Mouse (Mus musculus) kidney, adult 2 months (tissue): ENCODE results near the gene Nhsl2. TPM values are rescaled to one million over a fixed set of nuclear protein-coding genes. Genes with fewer than 3 reads are reported as not detected.

Experiments used
- DNase-seq: peaks from one replicate; pipeline ENCODE4 v3.0.0; 2021
- H3K27ac ChIP-seq: fragments of 200-500 bp; 2 replicates; pipeline ENCODE4 v1.5.1; 2012; ENCODE audit warnings: low read depth, low read length, control low read depth, inconsistent platforms; ENCODE audit not compliant: insufficient read depth
- H3K27me3 ChIP-seq: fragments of 200-500 bp; replicated peaks from 2 replicates; pipeline ENCODE4 v1.6.1; 2012; ENCODE audit warnings: mild to moderate bottlenecking, moderate library complexity, low read length, inconsistent platforms; ENCODE audit not compliant: control insufficient read depth, insufficient read depth
- H3K36me3 ChIP-seq: fragments of 200-500 bp; 2 replicates; pipeline ENCODE4 v1.6.1; 2012; ENCODE audit warnings: mild to moderate bottlenecking, moderate library complexity, low read length, inconsistent platforms; ENCODE audit not compliant: control insufficient read depth, insufficient read depth
- H3K4me1 ChIP-seq: fragments of 200-500 bp; 2 replicates; pipeline ENCODE4 v1.6.1; 2011; ENCODE audit warnings: low read length; ENCODE audit not compliant: control insufficient read depth, insufficient read depth
- H3K4me3 ChIP-seq: fragments of 200-500 bp; 2 replicates; pipeline ENCODE4 v1.5.1; 2011; ENCODE audit warnings: mild to moderate bottlenecking, low read depth, low read length, control low read depth; ENCODE audit not compliant: insufficient read depth
- CTCF ChIP-seq: fragments of 200-500 bp; conservative IDR thresholded peaks from 2 replicates; pipeline ENCODE4 v1.5.1; 2011; ENCODE audit warnings: low read depth, mild to moderate bottlenecking, control low read depth, low read length, moderate library complexity, mixed read lengths; ENCODE audit not compliant: insufficient read depth, insufficient read length
- POLR2A ChIP-seq: fragments of 200-500 bp; IDR thresholded peaks from one replicate; pipeline ENCODE4 v1.6.1; 2011; ENCODE audit warnings: low read depth, low read length, control low read depth
- WGBS: fragments of 180-500 bp; shearing (Covaris S2); methylation state at CpG from one replicate; pipeline ENCODE4 v1.1.7; 2018; 5-methylcytosine and 5-hydroxymethylcytosine counted together
- polyA plus RNA-seq: library from polyadenylated mRNA; depleted of rRNA; stranded (reverse); fragments of >200 nt; gene quantifications from 2 replicates; pipeline ENCODE4 v1.2.3, GENCODE M21; 2012

Nhsl2 gene
- polyA plus RNA-seq, 1 experiment = 4.0 TPM

GRCm38 (mm10) chrX:102032431-102032830, 183.2 kb downstream of the Nhsl2 start:
- 58% methylated on average over 8 of the region's 8 CpGs for WGBS
- Histone ChIP-seq H3K4me3 (no peak overlapping the region), H3K4me1 (peaks cover 3% of the 10 kb centered on the region; the same call in 1 of the 2 replicates), H3K27ac (no peak overlapping the region), H3K36me3 (no peaks in the 10 kb centered on the region), H3K27me3 (no peaks in the 10 kb centered on the region)
- DNase-seq = no peak
- TF ChIP-seq POLR2A (no peak), CTCF (no peak)

- Histone ChIP-seq H3K4me3 (no peak overlapping the region), H3K27me3 (no peaks in the 10 kb centered on the region), H3K27ac (no peak overlapping the region), H3K4me1 (peaks cover 8% of the 10 kb centered on the region; the same call in 1 of the 2 replicates), H3K36me3 (no peaks in the 10 kb centered on the region)
- TF ChIP-seq POLR2A (no peak), CTCF (no peak)
- no peak for DNase-seq
- 90% methylated on average over 1 of the region's 2 CpGs for WGBS
These were observed 184.4 kb downstream of the Nhsl2 start for GRCm38 (mm10) chrX:102033566-102033965.

GRCm38 (mm10) chrX:102035671-102036070, 186.5 kb downstream of the Nhsl2 start:
- H3K27ac ChIP-seq = no peak overlapping the region
- no peak for DNase-seq
- no peak overlapping the region for H3K4me3 ChIP-seq
- WGBS = 87% methylated on average over 3 of the region's 3 CpGs
- H3K4me1 ChIP-seq = peaks cover 8% of the 10 kb centered on the region; the same call in 1 of the 2 replicates
- no peak for TF ChIP-seq POLR2A
- no peak for TF ChIP-seq CTCF
- H3K27me3 ChIP-seq = no peaks in the 10 kb centered on the region
- no peaks in the 10 kb centered on the region for H3K36me3 ChIP-seq

GRCm38 (mm10) chrX:102036866-102037361, 187.7 kb downstream of the Nhsl2 start:
- peak overlapping the region; percentile 42 for H3K27ac ChIP-seq
- no peak for DNase-seq
- H3K27me3 ChIP-seq = no peaks in the 10 kb centered on the region
- no peak for TF ChIP-seq CTCF
- no peak for TF ChIP-seq POLR2A
- H3K4me1 ChIP-seq = peaks cover 8% of the 10 kb centered on the region; the same call in 1 of the 2 replicates
- 71% methylated on average over 3 of the region's 3 CpGs for WGBS
- no peak overlapping the region for H3K4me3 ChIP-seq
- no peaks in the 10 kb centered on the region for H3K36me3 ChIP-seq

GRCm38 (mm10) chrX:102037506-102037905, 188.3 kb downstream of the Nhsl2 start:
- no peaks in the 10 kb centered on the region for H3K27me3 ChIP-seq
- DNase-seq = peak; percentile 89
- TF ChIP-seq POLR2A = no peak
- H3K36me3 ChIP-seq = no peaks in the 10 kb centered on the region
- H3K4me3 ChIP-seq = no peak overlapping the region
- peak overlapping the region; percentile 42 for H3K27ac ChIP-seq
- 59% methylated on average over 2 of the region's 2 CpGs for WGBS
- peaks cover 8% of the 10 kb centered on the region; the same call in 1 of the 2 replicates for H3K4me1 ChIP-seq

- H3K27me3 ChIP-seq = no peaks in the 10 kb centered on the region
- no peak overlapping the region for H3K27ac ChIP-seq
- 55% methylated on average over 7 of the region's 7 CpGs for WGBS
- H3K4me3 ChIP-seq = no peak overlapping the region
- TF ChIP-seq POLR2A (no peak), CTCF (no peak)
- H3K36me3 ChIP-seq = no peaks in the 10 kb centered on the region
- no peak for DNase-seq
- H3K4me1 ChIP-seq = peaks cover 8% of the 10 kb centered on the region; the same call in 1 of the 2 replicates
These were observed 192.4 kb downstream of the Nhsl2 start for GRCm38 (mm10) chrX:102041562-102041961.

- H3K36me3 ChIP-seq = no peaks in the 10 kb centered on the region
- H3K4me3 ChIP-seq = no peak overlapping the region
- no peaks in the 10 kb centered on the region for H3K27me3 ChIP-seq
- no peak for DNase-seq
- no peak for TF ChIP-seq CTCF
- no peak for TF ChIP-seq POLR2A
- 0 out of 2 replicates have a peak, but pooled peaks cover 4% of the 10 kb centered on the region for H3K4me1 ChIP-seq
- WGBS = 80% methylated on average over 4 of the region's 4 CpGs
- H3K27ac ChIP-seq = no peak overlapping the region
These were observed 193.2 kb downstream of the Nhsl2 start for GRCm38 (mm10) chrX:102042386-102042785.
